27 mouse cellular contexts compared by ENCODE assay signal in the genomic region with DNA sequence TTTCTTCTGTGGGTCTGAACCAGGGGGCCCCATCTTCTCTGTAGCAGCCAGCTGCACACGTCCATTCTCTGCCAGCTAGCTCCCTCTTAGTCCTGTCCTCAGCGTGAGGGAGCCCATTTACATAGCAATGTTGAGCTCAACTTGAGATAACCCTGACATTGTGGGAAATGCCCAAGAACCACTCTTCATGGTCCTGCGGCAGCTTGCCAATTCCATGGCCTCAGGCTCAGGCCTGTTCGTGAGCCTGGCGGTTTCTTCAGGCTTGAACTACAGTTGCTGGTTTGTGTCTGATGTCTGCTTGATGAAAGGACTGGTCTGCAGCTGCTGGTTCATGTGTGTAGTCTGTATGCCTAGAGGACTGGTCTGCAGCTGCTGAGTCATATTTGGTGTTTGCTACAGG. TPM values are rescaled to one million over a fixed set of nuclear protein-coding genes. Genes with fewer than 3 reads are reported as not detected.
A peak's percentile ranks its signal among the peaks of the same experiment; 100 is the strongest.
DNase-seq lines count a peak whose midpoint lies in the region; ATAC-seq and TF ChIP-seq lines count a peak whose summit lies in the region.
"Had no signal": no experiment of that assay in that cellular context is flagged by ENCODE, and none has a peak within 500 bp of the region (broad histone marks: within the 10 kb centered on the region; RNA-seq: fewer than 3 reads in every experiment).

No protein-coding gene starts in this region.

- no peak overlapping the region for H3K4me3 ChIP-seq in heart, embryonic 15.5 days
- H3K4me3 ChIP-seq in kidney, adult 2 months (ENCODE audit: insufficient read depth, low read depth, low read length), result no peak overlapping the region
- no peak overlapping the region for H3K4me3 ChIP-seq in kidney, embryonic 15.5 days (replicated peaks)
- peak overlapping the region; percentile 44 for H3K4me3 ChIP-seq in testis, adult 2 months (ENCODE audit: control insufficient read depth, low read depth, low read length)
- H3K4me3 ChIP-seq: forebrain, embryonic 15.5 days; hindbrain, embryonic 15.5 days had no signal

- TF ChIP-seq CTCF in kidney, adult 2 months (conservative IDR thresholded peaks at IDR 0.05; ENCODE audit: insufficient read depth, insufficient read length, low read depth, low read length), result no peak
- no peak for TF ChIP-seq CTCF in testis, adult 2 months (IDR thresholded peaks at IDR 0.05; ENCODE audit: control insufficient read depth, insufficient read depth, insufficient replicate concordance, low read depth, low read length)

- no peak overlapping the region for H3K9ac ChIP-seq in heart, embryonic 15.5 days
- no peak overlapping the region for H3K9ac ChIP-seq in kidney, embryonic 15.5 days
- H3K9ac ChIP-seq: forebrain, embryonic 15.5 days; hindbrain, embryonic 15.5 days had no signal

- H3K9me3 ChIP-seq in heart, embryonic 15.5 days (replicated peaks), result no peaks in the 10 kb centered on the region
- no peaks in the 10 kb centered on the region for H3K9me3 ChIP-seq in kidney, embryonic 15.5 days (replicated peaks)
- H3K9me3 ChIP-seq: forebrain, embryonic 15.5 days; G1E; hindbrain, embryonic 15.5 days had no signal

- H3K4me1 ChIP-seq in heart, embryonic 15.5 days (replicated peaks), result peaks cover 7% of the 10 kb centered on the region
- no peaks in the 10 kb centered on the region for H3K4me1 ChIP-seq in kidney, adult 2 months (ENCODE audit: control insufficient read depth, insufficient read depth, low read length)
- H3K4me1 ChIP-seq in kidney, embryonic 15.5 days, result 0 out of 2 replicates have a peak, but pooled peaks cover 6% of the 10 kb centered on the region
- no peaks in the 10 kb centered on the region; the same call in 1 of the 2 replicates for H3K4me1 ChIP-seq in testis, adult 2 months (ENCODE audit: control insufficient read depth, insufficient read depth, low read length)
- H3K4me1 ChIP-seq: forebrain, embryonic 15.5 days; hindbrain, embryonic 15.5 days had no signal

- peak overlapping the region; percentile 32 for H3K27ac ChIP-seq in heart, embryonic 15.5 days
- H3K27ac ChIP-seq in kidney, adult 2 months (ENCODE audit: insufficient read depth, low read depth, low read length), result no peak overlapping the region
- H3K27ac ChIP-seq in kidney, embryonic 15.5 days, result no peak overlapping the region
- H3K27ac ChIP-seq in testis, adult 2 months (ENCODE audit: control insufficient read depth, insufficient read depth, low read depth, low read length), result no peak overlapping the region
- H3K27ac ChIP-seq: forebrain, embryonic 15.5 days; hindbrain, embryonic 15.5 days had no signal

- WGBS in heart, embryonic 15.5 days, result 28% methylated on average over 5 of the region's 5 CpGs
- WGBS in kidney, adult 2 months, result 67% methylated on average over 5 of the region's 5 CpGs
- 73% methylated on average over 5 of the region's 5 CpGs for WGBS in kidney, embryonic 15.5 days

- no peaks in the 10 kb centered on the region for H3K27me3 ChIP-seq in heart, embryonic 15.5 days
- no peaks in the 10 kb centered on the region for H3K27me3 ChIP-seq in kidney, adult 2 months (replicated peaks; ENCODE audit: control insufficient read depth, insufficient read depth, low read length)
- H3K27me3 ChIP-seq in kidney, embryonic 15.5 days, result no peaks in the 10 kb centered on the region
- no peaks in the 10 kb centered on the region for H3K27me3 ChIP-seq in testis, adult 2 months (ENCODE audit: control insufficient read depth, insufficient read depth, low read length)
- H3K27me3 ChIP-seq: forebrain, embryonic 15.5 days; hindbrain, embryonic 15.5 days; Patski had no signal

- H3K4me2 ChIP-seq in heart, embryonic 15.5 days, result no peak overlapping the region
- H3K4me2 ChIP-seq in kidney, embryonic 15.5 days, result no peak overlapping the region
- H3K4me2 ChIP-seq: forebrain, embryonic 15.5 days; hindbrain, embryonic 15.5 days had no signal

- no peak for TF ChIP-seq POLR2A in kidney, adult 2 months (IDR thresholded peaks at IDR 0.05; ENCODE audit: low read depth, low read length)
- no peak for TF ChIP-seq POLR2A in testis, adult 2 months (IDR thresholded peaks at IDR 0.05; ENCODE audit: control insufficient read depth, low read depth, low read length)

- no peaks in the 10 kb centered on the region for H3K36me3 ChIP-seq in heart, embryonic 15.5 days
- no peaks in the 10 kb centered on the region for H3K36me3 ChIP-seq in kidney, adult 2 months (ENCODE audit: control insufficient read depth, insufficient read depth, low read length)
- no peaks in the 10 kb centered on the region for H3K36me3 ChIP-seq in kidney, embryonic 15.5 days
- H3K36me3 ChIP-seq in testis, adult 2 months (ENCODE audit: control insufficient read depth, insufficient read depth, low read length), result no peaks in the 10 kb centered on the region
- H3K36me3 ChIP-seq: forebrain, embryonic 15.5 days; G1E; hindbrain, embryonic 15.5 days had no signal

- ATAC-seq in heart, embryonic 15.5 days (replicated peaks; ENCODE audit: insufficient number of reproducible peaks, insufficient read depth, low FRiP score, low read depth), result peak; percentile 47; the same call in 1 of the 2 replicates
- no peak for ATAC-seq in kidney, embryonic 15.5 days (replicated peaks; ENCODE audit: low FRiP score)
- ATAC-seq: activated CD4-positive, CD25-positive, alpha-beta regulatory T cell, adult 4 months; CD4-positive, CD25-positive, alpha-beta regulatory T cell, adult 4 months; forebrain, embryonic 15.5 days; intestine, embryonic 16.5 days; Patski had no signal

- no peak for DNase-seq in heart, adult 11 months
- peak; percentile 6 for DNase-seq in kidney, adult 2 months
- no peak for DNase-seq in testis, postnatal 14 days (ENCODE audit: low spot score)
- no peak for DNase-seq in adrenal gland, postnatal 14 days
- DNase-seq: adrenal gland, adult 2 months; adrenal gland, postnatal 36 days; B cell, adult 2 months; cerebellum, adult 2 months; cerebellum, postnatal 10 days; gastrocnemius, postnatal 36 days; heart, adult 18-20 months; kidney, adult 8-10 months had no signal

RNA-seq across cellular contexts. Expression of gene Catsper1, which starts 0.8 kb away (rescaled TPM):
- polyA plus RNA-seq in heart, embryonic 15.5 days (2015; fragmentation: Nextera tagmentation; extraction: Ambion mirVana), result not detected in 2 replicates
- 0.08 TPM in 1 of 2 replicates, not detected in the other for polyA plus RNA-seq in kidney, adult 2 months (2012; rRNA removed)
- polyA plus RNA-seq in kidney, embryonic 15.5 days (2015; fragmentation: Nextera tagmentation; extraction: Ambion mirVana), result not detected in 2 replicates
- 219 and 262 TPM in 2 replicates for polyA plus RNA-seq in testis, adult 2 months (2012; rRNA removed)
- total RNA-seq in adrenal gland, postnatal 14 days (2021), result not detected in 2 replicates
- total RNA-seq: adrenal gland, adult 2 months; adrenal gland, postnatal 36 days; G1E; gastrocnemius, adult 8-10 months; gastrocnemius, postnatal 36 days; heart, adult 18-20 months; heart, postnatal 25 days had no signal
- polyA plus RNA-seq: activated CD4-positive, CD25-positive, alpha-beta regulatory T cell, adult 4 months; adrenal gland, adult 2 months; CD4-positive, CD25-positive, alpha-beta regulatory T cell, adult 4 months; cerebellum, adult 2 months; embryonic facial prominence, embryonic 11.5 days; forebrain, embryonic 11.5 days; forebrain, embryonic 15.5 days; G1E; hindbrain, embryonic 11.5 days; hindbrain, embryonic 15.5 days; intestine, embryonic 16.5 days; Patski had no signal

RNA-seq across cellular contexts. Expression of gene Cst6, which starts 14.6 kb away (rescaled TPM):
- 0.87 and 1.4 TPM in 2 replicates for polyA plus RNA-seq in heart, embryonic 15.5 days (2015; fragmentation: Nextera tagmentation; extraction: Ambion mirVana)
- 0.52 and 1.5 TPM in 2 replicates for polyA plus RNA-seq in kidney, adult 2 months (2012; rRNA removed)
- 0.45 and 1.2 TPM in 2 replicates for polyA plus RNA-seq in kidney, embryonic 15.5 days (2015; fragmentation: Nextera tagmentation; extraction: Ambion mirVana)
- 0.85 and 1.5 TPM in 2 replicates for polyA plus RNA-seq in testis, adult 2 months (2012; rRNA removed)
- 1.3 and 2.8 TPM in 2 replicates for total RNA-seq in adrenal gland, postnatal 14 days (2021)
- polyA plus RNA-seq: G1E had no signal

RNA-seq across cellular contexts. Expression of gene Eif1ad, which starts 31.8 kb away (rescaled TPM):
- 35.3 and 45.7 TPM in 2 replicates for polyA plus RNA-seq in heart, embryonic 15.5 days (2015; fragmentation: Nextera tagmentation; extraction: Ambion mirVana)
- polyA plus RNA-seq in kidney, adult 2 months (2012; rRNA removed), result 17.8 and 22.0 TPM in 2 replicates
- 58.4 and 59.3 TPM in 2 replicates for polyA plus RNA-seq in kidney, embryonic 15.5 days (2015; fragmentation: Nextera tagmentation; extraction: Ambion mirVana)
- polyA plus RNA-seq in testis, adult 2 months (2012; rRNA removed), result 24.5 and 26.9 TPM in 2 replicates
- total RNA-seq in adrenal gland, postnatal 14 days (2021), result 29.0 and 29.9 TPM in 2 replicates

RNA-seq across cellular contexts. Expression of gene Banf1, which starts 32.2 kb away (rescaled TPM):
- polyA plus RNA-seq in heart, embryonic 15.5 days (2015; fragmentation: Nextera tagmentation; extraction: Ambion mirVana), result 405 and 409 TPM in 2 replicates
- polyA plus RNA-seq in kidney, adult 2 months (2012; rRNA removed), result 106 and 146 TPM in 2 replicates
- polyA plus RNA-seq in kidney, embryonic 15.5 days (2015; fragmentation: Nextera tagmentation; extraction: Ambion mirVana), result 477 and 508 TPM in 2 replicates
- polyA plus RNA-seq in testis, adult 2 months (2012; rRNA removed), result 105 and 120 TPM in 2 replicates
- 144 and 153 TPM in 2 replicates for total RNA-seq in adrenal gland, postnatal 14 days (2021)

RNA-seq across cellular contexts. Expression of gene Gal3st3, which starts 36.6 kb away (rescaled TPM):
- 7.3 and 7.7 TPM in 2 replicates for polyA plus RNA-seq in heart, embryonic 15.5 days (2015; fragmentation: Nextera tagmentation; extraction: Ambion mirVana)
- 0.28 and 0.43 TPM in 2 replicates for polyA plus RNA-seq in kidney, adult 2 months (2012; rRNA removed)
- polyA plus RNA-seq in kidney, embryonic 15.5 days (2015; fragmentation: Nextera tagmentation; extraction: Ambion mirVana), result 3.8 and 3.9 TPM in 2 replicates
- polyA plus RNA-seq in testis, adult 2 months (2012; rRNA removed), result 2.2 and 2.4 TPM in 2 replicates
- 0.22 and 0.49 TPM in 2 replicates for total RNA-seq in adrenal gland, postnatal 14 days (2021)
- total RNA-seq: adrenal gland, postnatal 36 days had no signal
- polyA plus RNA-seq: G1E, Patski had no signal

Comparison
In these comparisons a context has a peak if more than half of its experiments do, and no peak if none do; other contexts are left out.
1. RNA of gene Catsper1, which starts 0.8 kb away (polyA plus RNA-seq): 219 to 262 TPM in testis, adult 2 months; 0.08 TPM in kidney, adult 2 months, not detected in heart, embryonic 15.5 days and not detected in kidney, embryonic 15.5 days; every median in the first group is over 100 times any median in the second.